In genomic region chr1:181845767-181846166, GRCm38 (mm10) we compare ENCODE assay signal across 21 mouse cellular contexts. TPM values are rescaled to one million over a fixed set of nuclear protein-coding genes. Genes with fewer than 3 reads are reported as not detected.
DNase-seq lines count a peak whose midpoint lies in the region; ATAC-seq and TF ChIP-seq lines count a peak whose summit lies in the region.
"Had no signal": no experiment of that assay in that cellular context is flagged by ENCODE, and none has a peak within 500 bp of the region (broad histone marks: within the 10 kb centered on the region; RNA-seq: fewer than 3 reads in every experiment).

No protein-coding gene starts in this region.

- DNase-seq in kidney, adult 2 months = peak; percentile 62
- DNase-seq in kidney, postnatal 10 days = no peak
- DNase-seq in A20 (ENCODE audit: low read depth, low spot score) (peak; percentile 71), ES-E14 (ENCODE audit: low read depth, low spot score) (no peak)
- DNase-seq in midbrain, embryonic 11.5 days (ENCODE audit: low spot score, missing footprints) = no peak
- no peak for DNase-seq in Muller cell, postnatal 12 days (ENCODE audit: inconsistent ontology term)
- DNase-seq: adrenal gland, adult 8-10 months; cerebellum, adult 18-20 months; heart, postnatal 36 days; lung, postnatal 10 days; thymus, postnatal 4 days had no signal

- no peaks in the 10 kb centered on the region for H3K9me3 ChIP-seq in ES-E14 (ENCODE audit: control insufficient read depth, insufficient read depth, low read depth, low read length)
- no peaks in the 10 kb centered on the region for H3K9me3 ChIP-seq in midbrain, embryonic 11.5 days (ENCODE audit: control insufficient read depth, low read length)
- H3K9me3 ChIP-seq: heart, embryonic 13.5 days; limb, embryonic 10.5 days; midbrain, embryonic 10.5 days had no signal

- no peak overlapping the region for H3K4me2 ChIP-seq in midbrain, embryonic 11.5 days
- H3K4me2 ChIP-seq: heart, embryonic 13.5 days had no signal

- TF ChIP-seq CTCF in kidney, adult 2 months (conservative IDR thresholded peaks at IDR 0.05; ENCODE audit: insufficient read depth, insufficient read length, low read depth, low read length) = no peak

- peaks cover 11% of the 10 kb centered on the region; the same call in 1 of the 2 replicates for H3K4me1 ChIP-seq in kidney, adult 2 months (ENCODE audit: control insufficient read depth, insufficient read depth, low read length)
- peaks cover 3 to 8% of the 10 kb centered on the region in 2 experiments; a peak in 1 of 4 replicates for H3K4me1 ChIP-seq in ES-E14 (ENCODE audit: control insufficient read depth in 2 of 2, insufficient read depth in 2 of 2, low read length in 2 of 2, poor library complexity in 1 of 2)
- peaks cover 7% of the 10 kb centered on the region for H3K4me1 ChIP-seq in midbrain, embryonic 11.5 days (ENCODE audit: control insufficient read depth, insufficient read depth, low read length)

- H3K9ac ChIP-seq in ES-E14 (ENCODE audit: insufficient read depth, low read depth, low read length, poor library complexity, severe bottlenecking) = no peak overlapping the region
- H3K9ac ChIP-seq in midbrain, embryonic 11.5 days (ENCODE audit: low read length) = no peak overlapping the region
- H3K9ac ChIP-seq: heart, embryonic 13.5 days; liver, embryonic 14.5 days had no signal

- H3K4me3 ChIP-seq in kidney, adult 2 months (ENCODE audit: insufficient read depth, low read depth, low read length) = no peak overlapping the region
- H3K4me3 ChIP-seq in ES-E14 (ENCODE audit: insufficient read depth in 1 of 2, low read depth in 1 of 2, low read length in 2 of 2, poor library complexity in 1 of 2, severe bottlenecking in 1 of 2) = peak overlapping the region; percentile 16 to 71; a peak in 3 of 4 replicates
- no peak overlapping the region for H3K4me3 ChIP-seq in midbrain, embryonic 11.5 days (ENCODE audit: low read depth, low read length)
- H3K4me3 ChIP-seq: erythroblast, embryonic 14.5 days; heart, embryonic 13.5 days; limb, embryonic 10.5 days; midbrain, embryonic 10.5 days; myocyte had no signal

- peak; percentile 36 for ATAC-seq in megakaryocyte progenitor cell, adult 5-6 weeks (replicated peaks; ENCODE audit: poor library complexity)
- no peak for ATAC-seq in midbrain, embryonic 11.5 days (ENCODE audit: low FRiP score)
- ATAC-seq: forebrain, embryonic 14.5 days; hindbrain, embryonic 16.5 days; intestine, postnatal 0 days had no signal

- 65% methylated on average over 3 of the region's 3 CpGs for WGBS in kidney, adult 2 months
- WGBS in midbrain, embryonic 11.5 days = 89% methylated on average over 3 of the region's 3 CpGs

- in situ Hi-C loops in ES-E14 (cut with MboI; ENCODE audit: low sequenced_read_pairs in 2 of 2, unreplicated experiment in 2 of 2) = no loop called here

- H3K27me3 ChIP-seq in kidney, adult 2 months (replicated peaks; ENCODE audit: control insufficient read depth, insufficient read depth, low read length) = no peaks in the 10 kb centered on the region
- H3K27me3 ChIP-seq in midbrain, embryonic 11.5 days (ENCODE audit: control insufficient read depth, insufficient read depth, low read length) = no peaks in the 10 kb centered on the region
- H3K27me3 ChIP-seq: heart, embryonic 13.5 days had no signal

- TF ChIP-seq POLR2A in kidney, adult 2 months (IDR thresholded peaks at IDR 0.05; ENCODE audit: low read depth, low read length) = no peak

- no peaks in the 10 kb centered on the region for H3K36me3 ChIP-seq in kidney, adult 2 months (ENCODE audit: control insufficient read depth, insufficient read depth, low read length)
- no peaks in the 10 kb centered on the region for H3K36me3 ChIP-seq in ES-E14 (ENCODE audit: control insufficient read depth, insufficient read depth, low read length, poor library complexity, severe bottlenecking)
- no peaks in the 10 kb centered on the region for H3K36me3 ChIP-seq in midbrain, embryonic 11.5 days (ENCODE audit: control insufficient read depth, insufficient read depth, low read length)
- H3K36me3 ChIP-seq: heart, embryonic 13.5 days; limb, embryonic 10.5 days; midbrain, embryonic 10.5 days had no signal

- H3K27ac ChIP-seq in kidney, adult 2 months (ENCODE audit: insufficient read depth, low read depth, low read length) = peak overlapping the region; percentile 5; the same call in 1 of the 2 replicates
- no peak overlapping the region for H3K27ac ChIP-seq in ES-E14 (ENCODE audit: insufficient read depth, low read depth, low read length, poor library complexity, severe bottlenecking)
- no peak overlapping the region for H3K27ac ChIP-seq in midbrain, embryonic 11.5 days (ENCODE audit: low read depth, low read length)
- H3K27ac ChIP-seq: heart, embryonic 13.5 days; limb, embryonic 10.5 days; liver, embryonic 14.5 days; midbrain, embryonic 10.5 days had no signal

TF ChIP-seq in ES-E14, 5 proteins besides CTCF, POLR2A, EP300 and RAD21:
- TF ChIP-seq ZC3H11A (IDR thresholded peaks at IDR 0.05; ENCODE audit: borderline replicate concordance, low read depth, low read length) (no peak), ZNF384 (IDR thresholded peaks at IDR 0.05; ENCODE audit: low read depth, low read length) (no peak), MAFK (IDR thresholded peaks at IDR 0.05; ENCODE audit: insufficient read depth, low read depth, low read length) (no peak), CHD2 (IDR thresholded peaks at IDR 0.05; ENCODE audit: low read depth, low read length) (no peak), HCFC1 (IDR thresholded peaks at IDR 0.05; ENCODE audit: borderline replicate concordance, insufficient read depth, low read length) (no peak)

RNA-seq across cellular contexts. Expression of gene Lbr, which starts 2.9 kb away (rescaled TPM):
- 11.5 and 14.5 TPM in 2 replicates for polyA plus RNA-seq in kidney, adult 2 months (2012; rRNA removed)
- 240 and 389 TPM in 2 replicates for total RNA-seq in ES-E14 (2012; rRNA removed)
- 243 and 247 TPM in 2 replicates for total RNA-seq in megakaryocyte progenitor cell, adult 5-6 weeks (2015)
- total RNA-seq in megakaryocyte progenitor cell, adult 5-6 weeks (2017) = 206 and 228 TPM in 2 replicates
- polyA plus RNA-seq in midbrain, embryonic 11.5 days (2014; fragmentation: Nextera tagmentation; extraction: Ambion mirVana) = 208 and 230 TPM in 2 replicates

Comparison
In these comparisons a context has a peak if more than half of its experiments do, and no peak if none do; other contexts are left out.
1. DNase-seq: peak in kidney, adult 2 months (single experiment) and A20 (single experiment); none in kidney, postnatal 10 days (single experiment), ES-E14 (single experiment), midbrain, embryonic 11.5 days (single experiment) and Muller cell, postnatal 12 days (single experiment).
2. H3K4me3 ChIP-seq: peak in ES-E14 (2 of 2); none in kidney, adult 2 months (single experiment) and midbrain, embryonic 11.5 days (single experiment).